Mouse (Mus musculus) lung, postnatal 36 days (tissue): Measurements from ENCODE around the gene Galnt6.
A peak's percentile ranks its signal among the peaks of the same experiment; 100 is the strongest.

Experiments
- DNase-seq: peaks from one replicate; pipeline ENCODE4 v3.0.0; 2022; ENCODE audit warnings: mixed read lengths

The Galnt6 gene

DNA sequence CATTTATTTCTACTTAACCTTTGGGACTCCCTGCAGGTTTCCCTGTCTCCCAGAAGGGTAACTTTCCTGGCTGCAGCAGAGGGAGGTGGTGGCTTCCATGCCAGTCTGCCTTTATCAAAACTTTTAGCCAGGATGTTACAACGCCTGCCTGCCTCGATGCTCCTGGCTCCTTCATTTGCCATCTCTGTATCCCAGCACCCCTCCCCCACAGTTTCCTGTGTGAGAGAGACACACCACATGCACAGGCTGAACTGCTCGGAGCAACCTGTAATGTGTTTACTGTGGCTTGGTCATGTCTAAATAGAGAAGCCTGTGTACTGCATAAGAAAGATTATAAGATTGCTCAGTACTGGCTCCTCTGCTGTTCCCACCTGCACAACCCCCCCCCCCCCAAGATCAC is 48.8 kb downstream of the Galnt6 start:
- no peak for DNase-seq

DNA sequence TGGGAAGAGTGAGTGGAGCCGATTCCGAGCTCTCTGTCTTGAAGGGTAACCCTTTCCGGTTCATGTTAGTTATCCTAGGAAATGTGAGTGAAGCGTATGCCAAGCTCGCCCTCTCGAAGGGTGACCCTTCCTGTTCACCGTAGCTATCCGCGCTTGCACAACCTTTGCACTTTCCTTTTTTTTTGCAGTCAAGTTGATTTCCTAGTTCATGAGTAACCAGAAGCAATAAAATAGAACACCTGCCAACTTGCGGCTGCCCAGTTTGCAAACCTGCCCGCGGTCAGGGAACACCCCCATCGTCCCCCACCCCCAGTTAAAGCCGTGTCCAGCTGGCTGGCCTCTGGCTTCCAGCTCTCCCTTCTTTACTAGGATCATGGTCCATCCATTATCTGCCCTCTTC is 50.2 kb downstream of the Galnt6 start:
- DNase-seq = peak; percentile 56

DNA sequence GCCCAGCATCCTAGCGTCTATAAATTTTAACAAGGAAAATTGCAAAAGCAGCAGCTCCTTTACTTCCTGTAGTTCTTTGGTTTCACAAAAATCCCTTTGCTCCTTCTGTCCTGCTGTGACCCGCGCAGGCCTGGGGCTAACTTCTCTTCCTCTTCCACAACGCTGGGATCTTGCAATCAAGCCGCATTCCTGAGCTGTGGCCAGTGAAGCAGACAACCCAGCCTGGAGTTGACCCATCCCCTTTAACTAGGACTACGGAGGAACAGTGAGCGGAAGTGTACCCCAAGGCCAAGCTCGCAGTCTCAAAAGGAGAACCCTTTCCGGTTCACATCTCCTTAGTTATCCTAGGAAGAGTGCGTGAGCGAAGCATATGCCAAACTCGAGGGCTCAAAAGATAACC is 50.6 kb downstream of the Galnt6 start:
- DNase-seq = peak; percentile 56

DNA sequence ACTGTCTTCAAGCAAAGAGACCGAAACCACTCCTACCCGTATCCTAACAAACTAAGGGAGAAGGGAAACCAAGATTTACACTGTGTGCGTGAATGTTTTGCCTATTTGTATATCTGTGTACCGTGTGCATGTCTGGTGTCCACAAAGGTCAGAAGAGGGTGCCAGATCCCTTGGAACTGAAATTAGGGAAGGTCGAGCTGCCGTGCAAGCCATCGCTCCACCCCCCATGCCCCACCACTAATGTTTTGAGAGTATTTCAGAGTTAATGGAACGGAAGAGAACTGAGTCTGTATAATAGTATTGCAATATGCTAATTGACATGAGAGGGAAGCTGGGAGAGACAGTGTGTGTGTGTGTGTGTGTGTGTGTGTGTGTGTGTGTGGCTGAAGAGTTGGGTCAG is 51.5 kb downstream of the Galnt6 start:
- DNase-seq = no peak

DNA sequence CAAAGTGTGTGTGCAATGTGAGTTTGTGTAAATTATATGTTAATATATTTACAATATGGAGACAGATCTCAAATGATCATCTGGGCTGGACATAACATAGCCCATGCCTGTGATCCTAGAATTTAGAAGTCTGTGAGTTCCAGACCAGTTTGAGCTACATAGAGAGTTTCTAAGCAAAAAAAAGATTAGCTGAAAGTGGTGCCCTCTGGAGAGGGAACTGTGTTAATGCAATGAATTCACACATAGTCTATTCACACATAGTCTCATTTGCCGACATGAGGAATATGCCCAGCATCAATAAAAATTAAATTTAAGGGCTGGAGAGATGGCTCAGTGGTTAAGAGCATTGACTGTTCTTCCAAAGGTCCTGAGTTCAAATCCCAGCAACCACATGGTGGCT is 52.7 kb downstream of the Galnt6 start:
- DNase-seq = no peak

DNA sequence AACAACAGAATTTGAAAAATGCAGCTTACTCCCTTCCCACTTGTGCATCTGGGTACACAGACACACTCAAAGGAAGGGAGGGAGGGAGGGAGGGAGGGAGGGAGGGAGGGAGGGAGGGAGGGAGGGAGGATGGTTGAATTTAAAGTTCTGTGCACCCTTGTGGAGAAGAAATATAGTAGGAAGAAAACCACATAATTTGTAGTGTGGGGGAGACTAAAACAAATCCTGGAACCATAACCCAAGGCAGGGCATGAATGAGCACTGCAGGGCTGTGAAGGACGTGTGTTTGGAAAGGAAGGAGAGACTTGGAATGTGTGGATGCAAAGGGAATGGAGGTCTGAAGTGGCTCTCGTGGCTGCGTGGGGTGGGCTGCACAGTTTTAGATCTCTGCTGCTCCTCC is 53.7 kb downstream of the Galnt6 start:
- no peak for DNase-seq

DNA sequence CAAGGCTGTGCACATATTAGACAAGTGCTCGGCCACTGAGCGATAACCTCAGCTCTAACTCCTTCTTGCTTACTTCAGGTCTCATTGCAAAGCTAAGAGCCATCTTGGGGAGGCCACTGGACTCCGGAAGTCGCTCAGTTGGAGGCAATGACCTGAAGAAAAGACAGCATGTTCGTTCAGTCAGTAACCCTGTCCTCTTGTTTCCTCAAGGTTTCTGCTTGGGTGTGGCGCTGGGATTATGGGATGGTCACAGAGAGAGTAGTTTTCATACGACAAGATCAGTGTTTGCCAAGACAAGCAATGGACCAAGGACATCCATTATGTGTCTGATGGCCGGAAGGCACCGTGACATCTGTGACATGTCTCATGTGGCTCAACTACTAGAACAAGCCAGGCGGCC is 54.6 kb downstream of the Galnt6 start:
- no peak for DNase-seq

DNA sequence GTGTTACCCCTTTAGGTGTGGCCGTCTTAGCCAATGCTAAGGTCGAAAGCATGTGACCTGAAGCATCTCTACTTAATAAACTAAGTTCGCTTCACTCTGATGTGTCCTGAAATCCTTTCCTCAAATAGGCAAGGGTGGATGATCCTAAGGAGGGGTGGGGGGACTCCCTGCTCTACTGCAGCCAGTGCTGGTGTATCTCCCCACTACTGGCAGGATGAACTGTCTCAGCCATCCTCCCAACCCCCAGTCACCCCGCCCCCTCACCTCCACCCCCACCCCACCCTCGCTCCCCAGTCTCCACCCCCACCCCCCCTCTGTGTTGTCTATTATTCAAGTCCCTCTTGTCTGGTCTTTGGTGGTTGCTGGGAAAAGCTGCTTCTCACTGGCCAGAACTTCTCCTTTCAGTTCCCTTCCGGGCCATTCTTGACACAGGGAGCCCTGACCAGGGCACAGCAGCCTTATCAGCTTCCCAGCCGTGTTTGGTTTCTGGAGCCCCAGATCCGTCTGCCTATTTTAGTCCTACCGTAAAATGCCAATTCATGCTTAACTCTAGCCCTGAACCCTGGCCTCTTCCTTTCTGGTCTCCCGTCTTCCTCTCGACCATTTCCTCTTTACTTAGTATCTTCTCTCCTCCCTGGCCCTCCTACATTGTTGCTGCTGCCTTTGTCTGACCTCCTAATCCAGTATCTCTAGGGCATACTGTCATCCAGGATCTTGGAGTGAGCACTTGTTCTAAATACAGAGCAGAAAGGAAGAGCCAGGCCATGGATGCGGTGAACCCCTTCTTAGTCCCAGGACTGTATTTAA is 55.4 kb downstream of the Galnt6 start:
- no peak for DNase-seq

DNA sequence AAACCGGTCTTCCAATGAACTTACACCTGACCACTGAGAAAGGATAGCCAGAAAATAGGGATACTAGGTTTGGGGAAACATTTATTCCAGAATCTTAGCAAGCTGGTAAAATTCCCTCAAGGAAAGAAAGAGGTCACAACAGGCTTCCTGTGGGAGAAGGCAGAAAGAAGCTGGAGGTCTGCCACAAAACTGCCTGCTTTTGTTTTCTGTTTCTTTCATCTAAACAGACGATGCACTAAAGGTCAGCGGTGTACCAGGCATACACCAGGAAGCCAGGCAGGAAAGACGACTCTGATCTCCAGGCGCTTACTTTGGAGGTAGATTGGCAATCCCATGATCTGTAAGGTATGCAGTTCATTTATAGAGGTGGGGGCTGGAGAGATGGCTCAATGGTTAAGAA is 58.3 kb downstream of the Galnt6 start:
- DNase-seq = no peak

DNA sequence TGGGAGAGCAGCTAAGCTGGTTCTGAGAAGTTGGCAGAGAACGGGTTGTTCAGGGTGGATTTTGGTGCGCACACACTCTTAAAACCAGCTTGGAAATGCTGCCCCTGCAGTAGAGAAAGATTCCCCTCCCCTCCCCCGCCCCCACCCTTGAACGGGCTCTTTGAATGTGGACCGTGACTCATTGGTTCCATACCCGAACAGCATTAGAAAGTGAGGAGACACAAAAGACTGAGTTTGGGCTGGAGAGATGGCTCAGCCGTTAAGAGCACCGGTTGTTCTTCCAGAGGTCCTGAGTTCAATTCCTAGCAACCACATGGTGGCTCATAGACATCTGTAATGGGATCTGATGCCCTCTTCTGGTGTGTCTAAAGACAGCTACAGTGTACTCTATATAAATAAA is 59.2 kb downstream of the Galnt6 start:
- no peak for DNase-seq

DNA sequence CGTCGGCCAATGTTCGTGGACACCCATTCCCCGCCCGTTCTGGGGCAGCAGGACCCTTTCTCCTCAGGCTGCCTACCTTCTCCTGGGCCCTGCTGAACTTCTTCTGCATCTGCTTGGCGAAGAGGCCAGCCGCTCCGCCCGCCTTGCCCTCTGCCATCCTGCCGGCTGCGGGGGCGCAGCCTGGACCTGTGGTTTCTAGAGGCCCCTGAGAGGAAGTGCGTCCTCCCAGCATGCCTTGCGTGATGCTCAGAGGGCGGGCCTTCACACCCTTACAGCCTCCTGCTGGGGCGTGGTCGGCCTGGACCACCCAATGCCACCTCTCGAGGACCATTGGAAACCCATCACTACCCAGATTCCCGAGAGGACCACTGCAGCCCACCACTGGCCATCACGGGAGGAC is 59.8 kb downstream of the Galnt6 start, which contains the start of gene Bin2:
TSS of gene Bin2 (minus strand) at position 217 of the 400 bp plus-strand sequence.
- peak; percentile 78 for DNase-seq

DNA sequence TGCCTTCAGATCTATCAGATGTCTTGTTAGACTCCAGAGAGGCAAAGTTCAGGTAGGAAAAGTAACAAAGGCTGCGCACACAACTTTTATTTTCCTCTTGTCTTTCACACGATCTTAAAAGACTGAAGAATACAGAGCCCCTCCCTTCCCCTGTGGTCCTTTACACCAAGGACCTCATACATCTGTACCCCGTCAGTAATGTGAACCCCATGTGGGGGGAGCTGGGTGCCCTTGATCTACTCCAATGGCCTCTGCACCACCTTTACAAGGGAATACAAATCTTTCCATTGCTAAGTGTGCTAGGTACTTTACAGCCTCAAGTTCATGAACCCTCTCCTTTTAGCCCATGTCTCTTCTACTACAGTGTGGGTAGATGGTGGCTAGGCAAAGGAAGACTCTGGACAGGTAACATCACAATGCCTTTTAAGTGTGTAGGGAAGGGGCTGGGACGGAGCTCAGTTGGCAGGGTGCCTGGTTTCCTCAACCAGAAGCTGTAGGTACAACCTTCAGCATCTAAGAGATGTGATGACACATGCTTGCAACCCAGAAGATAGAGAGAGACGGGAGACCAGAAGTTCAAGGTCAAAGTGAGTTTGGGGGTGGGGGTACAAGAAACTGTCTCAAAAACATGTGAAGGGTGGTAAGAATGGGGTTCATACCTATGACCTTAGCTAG is 61.2 kb downstream of the Galnt6 start:
- DNase-seq = no peak

DNA sequence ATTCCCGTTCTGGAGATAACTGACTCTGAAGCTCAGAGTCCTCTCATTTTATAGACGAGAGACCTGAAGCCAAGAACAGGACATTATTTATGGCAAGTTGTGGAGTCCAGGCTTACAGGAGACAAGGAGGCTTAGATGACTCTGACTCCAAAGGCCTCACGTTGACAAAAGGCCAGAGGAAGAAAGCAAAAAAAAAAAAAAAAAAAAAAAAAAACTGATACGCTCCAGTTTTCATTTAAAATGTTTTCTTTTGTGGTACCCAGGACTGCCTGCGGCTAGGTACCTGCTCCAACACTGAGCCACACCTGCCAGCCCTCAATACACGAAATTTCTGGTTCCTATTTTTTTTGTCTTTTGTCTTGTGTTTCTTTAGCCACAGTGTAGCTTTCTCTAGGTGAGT is 61.8 kb downstream of the Galnt6 start:
- no peak for DNase-seq

DNA sequence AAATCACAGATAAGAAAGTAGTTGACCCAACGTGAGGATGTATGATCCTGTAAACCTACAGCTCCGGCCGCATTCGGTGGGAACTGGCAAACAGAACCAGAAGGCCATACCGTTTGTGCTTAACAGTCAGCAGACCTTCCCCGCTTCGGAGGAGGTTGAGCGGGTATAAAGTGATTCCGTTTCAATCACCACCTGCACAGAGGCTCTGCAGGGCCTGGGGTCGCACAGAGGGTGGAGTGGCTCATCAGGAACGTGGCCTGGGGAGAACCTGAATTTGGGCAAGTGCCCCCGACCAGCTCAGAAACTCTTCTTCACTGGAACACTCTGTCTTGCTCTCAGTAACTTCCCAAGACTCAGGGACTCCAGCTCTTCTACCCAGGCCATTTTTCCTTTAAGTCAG is 62.3 kb downstream of the Galnt6 start:
- no peak for DNase-seq

DNA sequence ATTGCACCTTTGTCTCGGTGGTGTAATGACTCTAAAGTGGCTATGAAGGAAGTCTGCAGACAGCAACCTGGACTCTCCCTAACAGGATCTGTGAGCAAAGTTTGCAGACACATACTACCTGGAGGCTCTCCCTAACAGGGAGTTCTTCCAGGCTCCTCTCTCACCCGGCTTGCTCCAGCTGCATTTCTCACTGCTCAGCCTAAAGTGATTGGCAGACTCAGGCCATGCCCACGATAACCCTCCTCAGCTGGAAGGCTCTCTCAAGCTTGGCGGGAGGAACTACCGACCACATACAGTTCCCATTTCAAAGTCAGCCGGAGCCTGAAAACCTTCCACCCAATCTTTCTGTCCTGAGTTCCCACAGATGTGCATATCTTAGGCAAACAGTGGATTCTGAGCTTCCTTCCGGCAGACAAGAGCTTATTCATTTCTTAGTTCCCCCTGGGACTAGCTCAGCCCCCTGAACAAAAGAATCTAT is 62.9 kb downstream of the Galnt6 start:
- peak; percentile 48 for DNase-seq

DNA sequence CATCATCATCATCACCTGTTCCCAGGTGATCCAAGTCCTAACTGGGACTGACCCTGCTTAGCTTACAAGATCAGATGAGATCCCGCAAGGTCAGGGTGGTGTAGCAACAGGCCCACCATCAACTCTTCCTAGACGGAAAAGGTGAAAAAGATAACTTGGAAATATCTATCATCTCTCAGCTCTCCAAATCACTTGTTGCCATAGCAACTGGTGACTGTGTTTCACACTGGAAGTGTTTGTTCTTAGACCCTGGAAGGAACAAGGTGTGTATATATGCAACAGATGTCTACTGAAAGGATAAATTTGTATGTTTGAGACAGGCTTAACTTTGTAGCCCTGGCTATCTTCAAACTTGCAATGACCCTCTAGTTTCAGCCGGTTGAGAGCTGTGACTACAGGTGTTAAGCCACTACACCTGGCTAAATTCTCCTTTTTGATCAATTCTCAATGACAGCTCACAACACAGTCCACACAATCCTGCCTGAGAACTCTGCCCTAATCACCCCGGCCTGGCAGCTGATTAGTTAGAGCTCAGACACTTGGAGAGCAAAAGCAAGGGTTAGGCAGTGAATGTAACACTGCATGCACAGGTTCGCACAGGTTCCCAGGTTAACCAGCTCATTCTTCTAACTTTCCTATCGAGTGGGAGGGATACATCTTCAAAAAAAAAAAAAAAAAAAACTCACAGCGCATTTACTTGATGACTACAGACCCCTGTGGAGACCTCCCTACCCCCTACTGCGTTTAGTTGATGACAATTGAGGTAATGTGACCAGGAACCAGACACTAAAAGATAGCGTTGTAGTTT is 63.6 kb downstream of the Galnt6 start:
- DNase-seq = no peak

DNA sequence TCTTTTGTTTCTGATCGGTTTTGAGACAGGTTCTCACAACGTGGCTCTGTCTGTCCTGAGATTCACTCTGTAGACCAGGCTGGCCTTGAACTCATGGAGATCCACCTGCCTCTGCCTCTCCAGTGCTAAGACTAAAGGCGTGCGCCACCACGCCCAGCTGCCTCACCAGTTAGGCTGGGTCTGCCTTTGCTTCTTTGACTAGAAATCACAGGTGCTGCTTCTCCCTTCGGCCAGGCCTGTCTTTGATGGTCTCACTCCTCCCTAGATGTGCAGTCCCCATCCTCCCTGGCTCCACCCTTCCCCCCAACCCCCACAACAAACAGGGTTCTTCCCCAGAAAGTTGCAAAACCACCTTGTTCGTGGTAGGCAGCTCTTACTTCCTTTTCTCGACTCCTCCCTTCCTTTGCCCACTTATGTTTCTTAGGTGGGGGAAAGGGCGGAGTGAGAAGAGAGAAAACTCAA is 64.3 kb downstream of the Galnt6 start:
- DNase-seq = peak; percentile 69

DNA sequence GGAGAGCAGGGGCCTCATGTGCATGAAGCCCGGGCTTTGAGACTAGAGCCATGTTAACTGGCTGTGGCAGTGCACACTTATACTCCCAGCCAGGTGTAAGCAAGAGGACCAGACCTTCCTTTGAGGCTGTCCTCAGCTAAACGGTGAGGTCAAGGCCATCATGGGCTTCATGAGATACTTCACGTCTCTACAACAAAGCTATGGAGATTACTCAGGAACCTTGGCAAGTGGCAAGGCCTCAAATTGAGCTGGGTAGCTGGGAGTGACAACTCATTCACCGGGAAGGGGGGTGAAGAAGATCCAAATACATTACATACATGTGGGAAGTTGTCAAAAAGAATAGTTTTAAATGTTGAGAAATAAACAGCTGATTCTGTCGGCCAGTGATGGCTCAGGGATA is 68.4 kb downstream of the Galnt6 start:
- DNase-seq = no peak

DNA sequence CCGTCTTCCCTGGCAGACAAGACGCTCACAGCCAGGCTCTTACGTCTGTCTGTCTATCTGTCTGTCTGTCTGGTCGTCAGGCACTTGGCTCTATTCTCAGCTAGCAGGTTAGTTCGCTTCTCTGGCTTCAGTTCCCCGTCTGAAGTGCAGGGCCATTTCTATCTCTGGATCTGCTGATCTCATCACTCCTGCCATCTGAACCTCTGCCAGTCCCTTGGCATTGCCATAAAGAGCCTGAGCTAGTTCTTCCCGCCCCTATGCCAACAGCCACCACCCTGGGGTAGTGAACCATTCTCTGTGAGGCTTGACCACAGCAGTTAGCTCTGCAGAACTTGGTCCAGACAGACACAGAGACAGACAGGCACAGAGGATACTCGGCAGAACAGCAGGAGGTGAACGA is 68.9 kb downstream of the Galnt6 start:
- no peak for DNase-seq

DNA sequence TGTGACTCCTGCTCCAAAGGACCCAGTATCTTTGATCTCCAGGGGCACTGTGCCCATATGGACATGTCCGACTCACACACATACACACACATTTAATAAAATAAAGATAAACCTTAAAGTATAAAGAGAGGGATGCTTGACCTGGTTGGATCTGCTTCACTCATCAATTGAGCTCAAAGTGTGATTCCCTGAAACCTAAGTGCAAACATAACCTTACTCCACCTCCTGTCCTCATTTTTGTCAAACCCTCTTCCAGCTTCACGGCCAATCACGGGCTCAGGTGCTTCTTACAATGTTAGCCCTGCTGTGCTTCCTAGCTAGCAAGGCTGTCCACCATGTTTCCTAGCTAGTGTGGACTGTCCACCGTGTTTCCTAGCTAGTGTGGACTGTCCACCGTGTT is 74.0 kb downstream of the Galnt6 start:
- DNase-seq = no peak

DNA sequence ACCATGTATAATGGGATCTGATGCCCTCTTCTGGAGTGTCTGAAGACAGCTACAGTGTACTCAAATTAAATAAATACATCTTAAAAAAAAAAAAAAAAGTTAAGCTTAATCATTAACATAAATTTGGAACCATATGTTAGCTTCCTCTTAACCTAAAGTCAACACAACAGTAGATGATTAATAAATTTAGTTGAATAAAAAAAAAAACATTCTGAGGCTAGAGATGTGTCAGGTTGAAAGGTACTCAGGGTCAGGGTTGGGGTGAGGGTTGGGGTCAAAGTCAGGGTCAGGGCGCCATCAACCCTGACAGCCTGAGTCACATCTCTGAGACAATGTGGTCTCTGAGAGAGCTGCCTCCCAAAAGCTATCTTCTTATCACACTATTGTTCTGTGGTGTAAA is 74.9 kb downstream of the Galnt6 start:
- no peak for DNase-seq

DNA sequence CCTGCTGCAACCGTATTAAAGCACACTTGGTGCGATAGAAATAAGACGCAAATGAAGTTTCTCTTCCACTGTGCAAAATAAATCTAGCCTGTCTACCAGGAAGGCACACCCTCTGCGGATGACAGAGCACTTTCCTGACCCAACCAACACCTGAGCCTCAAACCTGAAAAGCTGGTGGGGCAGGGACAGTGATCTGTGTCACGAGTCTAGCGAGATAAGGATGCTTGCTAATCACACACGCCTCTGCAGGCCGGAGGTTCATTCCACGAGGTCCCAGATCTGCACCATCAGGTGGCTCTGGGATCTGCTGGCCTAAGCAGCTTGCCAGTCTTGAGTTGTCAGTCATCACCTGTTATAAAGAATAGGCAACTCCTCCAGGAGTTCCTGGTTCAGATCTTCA is 77.6 kb downstream of the Galnt6 start:
- DNase-seq = no peak

DNA sequence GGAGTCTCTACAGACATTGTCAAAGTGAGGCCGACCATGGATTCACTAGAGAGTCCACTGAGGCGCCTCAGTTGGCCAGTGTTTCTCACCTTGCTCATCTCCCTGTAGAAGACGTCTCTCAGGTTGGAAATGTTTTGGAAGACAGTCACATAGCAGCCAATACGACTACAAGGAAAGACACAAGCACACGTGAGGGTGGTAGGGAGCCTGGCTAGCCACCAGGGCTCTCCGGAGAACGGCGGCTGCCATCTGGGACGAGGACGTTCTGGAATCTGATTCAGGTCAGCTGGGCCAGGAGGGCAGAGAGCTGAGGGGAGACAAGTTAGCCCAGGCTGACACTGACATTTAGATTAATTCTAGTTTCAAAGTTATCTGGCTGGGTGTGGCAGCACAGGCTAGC is 79.1 kb downstream of the Galnt6 start:
- DNase-seq = no peak

DNA sequence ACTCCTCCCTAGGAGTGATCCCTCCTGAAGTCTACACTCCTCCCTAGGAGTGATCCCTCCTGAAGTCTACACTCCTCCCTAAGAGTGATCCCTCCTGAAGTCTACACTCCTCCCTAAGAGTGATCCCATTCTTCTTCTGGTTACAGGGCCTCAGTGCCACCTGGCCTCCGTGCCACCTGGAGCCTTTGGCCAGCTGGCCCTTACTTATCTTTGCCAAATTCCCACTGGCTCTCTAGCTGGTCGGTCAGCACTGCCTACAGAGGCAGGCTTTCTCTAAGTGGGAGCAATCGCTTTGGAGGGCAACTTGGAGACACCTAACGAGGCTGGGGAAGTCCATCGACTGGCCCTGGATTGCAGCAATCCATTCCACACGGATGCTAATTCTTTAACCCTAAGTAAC is 83.0 kb downstream of the Galnt6 start:
- DNase-seq = no peak
